Mouse (Mus musculus): Measurements from ENCODE around the gene Mta2. TPM values are rescaled to one million over a fixed set of nuclear protein-coding genes. Genes with fewer than 3 reads are reported as not detected.
A peak's percentile ranks its signal among the peaks of the same experiment; 100 is the strongest.

The Mta2 gene
- polyA plus RNA-seq, 1 experiment = 79.6 TPM

DNA sequence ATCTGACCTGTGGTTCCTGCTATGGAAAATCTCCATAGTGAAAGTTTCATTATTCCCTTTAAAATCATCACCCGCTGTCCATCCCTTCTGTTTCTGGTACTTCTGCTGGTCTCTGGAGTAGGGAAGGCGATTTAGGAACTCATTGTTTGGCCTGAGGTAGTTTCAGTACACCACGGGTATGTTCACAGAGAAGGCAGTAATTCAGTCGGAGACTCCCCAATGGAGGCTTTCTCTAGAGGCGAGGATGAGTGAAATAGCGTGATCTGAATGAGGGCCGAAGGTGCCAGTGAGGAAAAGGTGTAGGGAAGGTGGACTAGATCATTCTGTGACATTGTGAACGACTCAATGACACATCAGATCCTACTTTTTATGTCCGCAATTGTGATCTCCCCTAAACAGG, 12.5 kb downstream of the Mta2 start:
- no peak for TF ChIP-seq CTCF (IDR thresholded peaks at IDR 0.05; ENCODE audit: borderline replicate concordance, control insufficient read depth, extremely low read depth, insufficient read depth, low read length, poor library complexity)
- no peak for TF ChIP-seq POLR2A (IDR thresholded peaks at IDR 0.05; ENCODE audit: control insufficient read depth, extremely low read depth, insufficient read depth, low read length, poor library complexity)
- WGBS = 2% methylated on average over 9 of the region's 9 CpGs
- Histone ChIP-seq H3K4me3 (ENCODE audit: control insufficient read depth, insufficient read depth, low read length) (peak overlapping the region; percentile 83; the same call in 1 of the 2 replicates), H3K27ac (ENCODE audit: control insufficient read depth, insufficient read depth, low read length) (peak overlapping the region; percentile 75), H3K36me3 (ENCODE audit: control insufficient read depth, insufficient read depth, low read length) (peaks cover 35% of the 10 kb centered on the region), H3K4me1 (replicated peaks; ENCODE audit: control insufficient read depth, insufficient read depth, low read length) (peaks cover 10% of the 10 kb centered on the region), H3K27me3 (ENCODE audit: control insufficient read depth, insufficient read depth, low read length) (no peaks in the 10 kb centered on the region)
- no peak for DNase-seq

DNA sequence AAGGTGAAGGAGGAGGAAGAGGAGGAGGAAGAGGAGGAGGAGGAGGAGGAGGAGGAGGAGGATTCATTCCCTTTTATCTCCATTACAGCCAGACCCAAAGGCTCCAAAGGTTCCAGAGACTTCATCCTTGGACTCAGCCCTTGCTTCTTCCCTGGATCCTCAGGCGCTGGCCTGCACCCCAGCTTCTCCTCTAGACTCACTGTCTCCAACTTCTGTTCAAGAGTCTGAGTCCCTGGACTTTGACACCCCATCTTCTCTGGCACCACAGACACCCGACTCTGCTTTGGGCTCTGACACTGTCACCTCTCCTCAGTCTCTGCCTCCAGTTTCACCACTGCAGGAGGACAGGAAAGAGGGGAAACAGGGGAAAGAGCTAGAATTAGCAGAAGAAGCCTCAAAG, 20.6 kb downstream of the Mta2 start:
- H3K4me1 ChIP-seq (replicated peaks; ENCODE audit: control insufficient read depth, insufficient read depth, low read length) = peaks cover 6% of the 10 kb centered on the region
- H3K36me3 ChIP-seq (ENCODE audit: control insufficient read depth, insufficient read depth, low read length) = peaks cover 42% of the 10 kb centered on the region
- DNase-seq = no peak
- no peaks in the 10 kb centered on the region for H3K27me3 ChIP-seq (ENCODE audit: control insufficient read depth, insufficient read depth, low read length)
- H3K27ac ChIP-seq (ENCODE audit: control insufficient read depth, insufficient read depth, low read length) = no peak overlapping the region
- WGBS = 95% methylated on average over 2 of the region's 2 CpGs
- H3K4me3 ChIP-seq (ENCODE audit: control insufficient read depth, insufficient read depth, low read length) = no peak overlapping the region
- no peak for TF ChIP-seq CTCF (IDR thresholded peaks at IDR 0.05; ENCODE audit: borderline replicate concordance, control insufficient read depth, extremely low read depth, insufficient read depth, low read length, poor library complexity)

DNA sequence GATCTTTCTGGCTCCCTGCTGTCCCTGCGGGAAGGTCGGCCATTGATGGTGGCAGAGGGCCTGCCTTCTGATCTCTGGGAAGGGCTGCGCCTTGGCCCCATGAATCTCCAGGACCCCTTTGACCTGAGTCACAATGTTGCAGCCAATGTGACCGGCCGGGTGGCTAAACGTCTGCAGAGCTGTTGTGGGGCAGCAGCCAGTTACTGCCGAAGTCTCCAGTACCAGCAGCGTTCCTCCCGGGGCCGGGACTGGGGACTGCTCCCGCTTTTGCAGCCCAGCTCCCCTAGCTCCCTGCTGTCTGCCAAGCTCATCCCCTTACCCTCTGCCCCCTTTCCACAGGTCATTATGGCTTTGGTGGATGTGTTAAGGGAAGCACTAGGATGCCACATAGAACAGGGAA, 23.4 kb downstream of the Mta2 start:
- no peaks in the 10 kb centered on the region for H3K27me3 ChIP-seq (ENCODE audit: control insufficient read depth, insufficient read depth, low read length)
- H3K27ac ChIP-seq (ENCODE audit: control insufficient read depth, insufficient read depth, low read length) = no peak overlapping the region
- H3K4me3 ChIP-seq (ENCODE audit: control insufficient read depth, insufficient read depth, low read length) = no peak overlapping the region
- H3K36me3 ChIP-seq (ENCODE audit: control insufficient read depth, insufficient read depth, low read length) = peaks cover 39% of the 10 kb centered on the region
- 97% methylated on average over 11 of the region's 11 CpGs for WGBS
- no peak for DNase-seq
- TF ChIP-seq CTCF (IDR thresholded peaks at IDR 0.05; ENCODE audit: borderline replicate concordance, control insufficient read depth, extremely low read depth, insufficient read depth, low read length, poor library complexity) = no peak
- no peak for TF ChIP-seq POLR2A (IDR thresholded peaks at IDR 0.05; ENCODE audit: control insufficient read depth, extremely low read depth, insufficient read depth, low read length, poor library complexity)
- peaks cover 13% of the 10 kb centered on the region for H3K4me1 ChIP-seq (replicated peaks; ENCODE audit: control insufficient read depth, insufficient read depth, low read length)

- WGBS = 86% methylated on average over 8 of the region's 8 CpGs
- Histone ChIP-seq H3K4me1 (replicated peaks; ENCODE audit: control insufficient read depth, insufficient read depth, low read length) (peaks cover 13% of the 10 kb centered on the region), H3K36me3 (ENCODE audit: control insufficient read depth, insufficient read depth, low read length) (peaks cover 41% of the 10 kb centered on the region), H3K27ac (ENCODE audit: control insufficient read depth, insufficient read depth, low read length) (no peak overlapping the region), H3K4me3 (ENCODE audit: control insufficient read depth, insufficient read depth, low read length) (no peak overlapping the region), H3K27me3 (ENCODE audit: control insufficient read depth, insufficient read depth, low read length) (no peaks in the 10 kb centered on the region)
- no peak for DNase-seq
- TF ChIP-seq POLR2A (IDR thresholded peaks at IDR 0.05; ENCODE audit: control insufficient read depth, extremely low read depth, insufficient read depth, low read length, poor library complexity) (no peak), CTCF (IDR thresholded peaks at IDR 0.05; ENCODE audit: borderline replicate concordance, control insufficient read depth, extremely low read depth, insufficient read depth, low read length, poor library complexity) (no peak)
Observed at GRCm38 (mm10) chr19:8965771-8966170, 24.1 kb downstream of the Mta2 start.

- peaks cover 13% of the 10 kb centered on the region for H3K4me1 ChIP-seq (replicated peaks; ENCODE audit: control insufficient read depth, insufficient read depth, low read length)
- 43% methylated on average over 5 of the region's 5 CpGs for WGBS
- H3K36me3 ChIP-seq (ENCODE audit: control insufficient read depth, insufficient read depth, low read length) = peaks cover 45% of the 10 kb centered on the region
Observed at GRCm38 (mm10) chr19:8966198-8966589, 24.5 kb downstream of the Mta2 start.

DNA sequence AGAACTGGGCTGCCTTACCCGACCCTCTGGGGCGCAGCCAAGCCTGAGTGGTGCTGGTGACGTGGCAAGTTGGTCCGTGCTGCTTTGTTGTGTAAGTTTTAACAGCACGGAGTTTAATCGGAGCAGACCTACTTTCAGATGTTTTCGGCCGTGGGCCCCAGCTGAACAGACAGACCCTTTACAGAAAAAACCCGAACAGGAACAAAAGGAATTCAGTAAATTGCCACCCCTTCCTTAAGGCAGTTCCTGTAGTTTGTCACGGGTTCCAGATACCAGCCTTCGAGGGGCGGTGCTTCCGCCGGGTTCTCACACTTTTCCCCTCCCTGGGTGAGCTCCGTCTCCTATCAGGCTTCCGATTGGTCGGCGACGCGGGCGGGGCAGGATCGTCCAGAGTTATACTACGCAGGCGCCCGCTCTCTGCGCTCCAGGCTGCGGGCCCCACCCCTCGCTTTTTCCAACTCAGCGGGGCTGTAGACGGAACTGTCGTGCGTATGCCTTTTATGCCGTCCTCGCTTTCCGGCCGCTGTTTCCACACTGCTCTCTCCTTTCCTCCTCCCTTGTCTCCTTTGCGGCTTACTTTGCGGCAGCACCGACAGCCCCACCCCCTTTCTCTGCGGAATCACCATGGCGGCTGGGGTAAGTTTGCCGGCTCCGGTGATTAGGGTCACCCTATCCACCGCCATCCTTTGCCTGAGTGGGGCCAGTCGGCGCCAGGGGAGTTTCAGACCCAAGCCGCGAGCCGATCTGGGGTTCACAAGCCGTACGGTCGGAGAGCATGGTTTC, 25.1 kb downstream of the Mta2 start, which contains the start of gene Eef1g:
Gene Eef1g (plus strand): TSS at position 452 of the 783 bp plus-strand sequence.
- Histone ChIP-seq H3K27me3 (ENCODE audit: control insufficient read depth, insufficient read depth, low read length) (no peaks in the 10 kb centered on the region), H3K4me3 (ENCODE audit: control insufficient read depth, insufficient read depth, low read length) (peak within 1 kb of the TSS; percentile 67), H3K36me3 (ENCODE audit: control insufficient read depth, insufficient read depth, low read length) (peaks cover 46% of the 10 kb centered on the region), H3K4me1 (replicated peaks; ENCODE audit: control insufficient read depth, insufficient read depth, low read length) (peaks cover 13% of the 10 kb centered on the region), H3K27ac (ENCODE audit: control insufficient read depth, insufficient read depth, low read length) (peak within 1 kb of the TSS; percentile 75)
- under 1% methylated on average over 52 of the region's 52 CpGs for WGBS
- peak; percentile 98 for DNase-seq
- TF ChIP-seq POLR2A (IDR thresholded peaks at IDR 0.05; ENCODE audit: control insufficient read depth, extremely low read depth, insufficient read depth, low read length, poor library complexity) (peak; percentile 48), CTCF (IDR thresholded peaks at IDR 0.05; ENCODE audit: borderline replicate concordance, control insufficient read depth, extremely low read depth, insufficient read depth, low read length, poor library complexity) (peak; percentile 58; the same call in 1 of the 2 replicates)

More at GRCm38 (mm10) chr19:8966198-8966589, 24.5 kb downstream of the Mta2 start:
- no peak for DNase-seq
- Histone ChIP-seq H3K27ac (ENCODE audit: control insufficient read depth, insufficient read depth, low read length) (peak overlapping the region; percentile 75; the same call in 1 of the 2 replicates), H3K27me3 (ENCODE audit: control insufficient read depth, insufficient read depth, low read length) (no peaks in the 10 kb centered on the region), H3K4me3 (ENCODE audit: control insufficient read depth, insufficient read depth, low read length) (peak overlapping the region; percentile 58)
- TF ChIP-seq CTCF (IDR thresholded peaks at IDR 0.05; ENCODE audit: borderline replicate concordance, control insufficient read depth, extremely low read depth, insufficient read depth, low read length, poor library complexity) (no peak), POLR2A (IDR thresholded peaks at IDR 0.05; ENCODE audit: control insufficient read depth, extremely low read depth, insufficient read depth, low read length, poor library complexity) (no peak)

Measured in thymus, adult 2 months (tissue).